Mouse (Mus musculus): ENCODE measurements around the gene Trim44.

Trim44 gene

DNA sequence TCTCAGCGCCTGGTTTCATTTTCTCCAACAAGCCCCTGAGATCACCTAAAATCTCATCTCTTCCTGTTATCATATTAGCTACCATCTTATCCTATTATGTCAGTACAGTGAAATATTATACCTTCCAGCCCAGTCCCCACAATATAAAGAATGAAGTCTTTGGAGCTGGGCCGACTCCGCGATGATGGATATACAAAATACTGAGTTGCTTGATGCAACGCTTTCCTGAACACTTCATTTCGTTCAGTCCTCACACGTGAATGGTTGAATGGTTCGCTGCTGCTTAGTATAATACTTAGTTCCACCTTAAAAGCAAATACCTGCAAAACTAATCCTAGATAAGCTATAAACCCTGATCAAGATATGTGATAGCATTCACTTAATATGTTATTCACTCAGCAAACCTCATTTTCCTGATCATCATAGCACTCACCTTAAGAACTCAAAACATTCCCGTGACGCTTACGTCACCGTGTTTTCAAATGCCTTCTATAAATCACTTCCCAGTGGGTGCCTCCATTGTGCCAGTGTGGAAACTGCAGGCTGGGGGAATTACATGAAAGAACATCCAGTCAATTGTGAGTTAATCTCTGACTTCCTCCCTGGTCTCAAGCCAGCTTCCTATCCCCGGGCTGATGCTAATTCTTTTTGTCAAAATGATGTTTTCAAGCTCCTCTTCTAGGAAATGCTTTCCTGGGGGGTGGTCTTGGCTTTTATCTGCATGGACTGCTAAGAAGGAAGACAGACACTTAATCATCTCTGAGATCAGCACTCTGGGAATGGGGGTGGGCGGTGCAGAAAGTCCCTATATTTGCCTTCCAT is at the start of gene Trim44:
TSS of gene Trim44 (minus strand) at position 466 of the 822 bp plus-strand sequence.
- DNase-seq = no peak

DNA sequence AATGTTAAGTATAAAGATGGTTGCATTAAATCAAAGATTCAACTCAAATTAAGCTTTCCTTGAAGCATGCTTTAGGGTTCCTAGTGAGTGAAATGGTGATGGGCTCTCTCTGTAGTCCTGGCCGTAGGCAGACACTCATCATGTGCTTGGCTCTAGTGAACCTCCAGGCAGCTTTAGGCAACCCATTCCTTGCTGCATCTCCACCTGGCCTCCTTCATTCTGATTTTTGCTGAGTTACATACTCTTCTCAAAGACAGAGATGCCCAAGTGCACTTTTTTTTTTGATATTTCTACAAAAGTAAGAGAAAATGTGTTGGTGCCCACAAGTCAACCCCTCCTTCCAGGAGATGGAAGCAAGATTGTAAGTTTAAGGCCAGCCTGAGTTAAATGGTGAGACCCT is 47.5 kb upstream of the Trim44 start:
- DNase-seq = no peak

DNA sequence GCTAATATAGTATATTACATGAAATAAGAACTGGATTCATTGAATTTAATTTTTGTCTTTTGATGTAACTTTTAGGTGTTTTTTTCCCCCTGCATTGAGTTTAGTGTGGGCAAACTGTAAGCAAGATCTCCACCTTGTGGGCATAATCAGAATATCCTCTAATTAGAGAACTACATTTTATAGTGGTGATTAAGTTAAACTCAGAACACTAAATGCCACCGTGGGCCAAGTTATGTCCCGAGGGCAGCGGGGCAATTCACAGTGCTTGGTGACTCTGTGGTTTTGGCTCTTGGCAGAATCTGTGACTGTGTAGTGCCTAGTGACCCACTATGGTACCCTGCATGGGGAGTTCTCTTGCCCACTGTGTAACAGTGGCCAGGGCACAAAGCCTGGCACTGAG is 45.8 kb upstream of the Trim44 start:
- DNase-seq = peak; percentile 30

DNA sequence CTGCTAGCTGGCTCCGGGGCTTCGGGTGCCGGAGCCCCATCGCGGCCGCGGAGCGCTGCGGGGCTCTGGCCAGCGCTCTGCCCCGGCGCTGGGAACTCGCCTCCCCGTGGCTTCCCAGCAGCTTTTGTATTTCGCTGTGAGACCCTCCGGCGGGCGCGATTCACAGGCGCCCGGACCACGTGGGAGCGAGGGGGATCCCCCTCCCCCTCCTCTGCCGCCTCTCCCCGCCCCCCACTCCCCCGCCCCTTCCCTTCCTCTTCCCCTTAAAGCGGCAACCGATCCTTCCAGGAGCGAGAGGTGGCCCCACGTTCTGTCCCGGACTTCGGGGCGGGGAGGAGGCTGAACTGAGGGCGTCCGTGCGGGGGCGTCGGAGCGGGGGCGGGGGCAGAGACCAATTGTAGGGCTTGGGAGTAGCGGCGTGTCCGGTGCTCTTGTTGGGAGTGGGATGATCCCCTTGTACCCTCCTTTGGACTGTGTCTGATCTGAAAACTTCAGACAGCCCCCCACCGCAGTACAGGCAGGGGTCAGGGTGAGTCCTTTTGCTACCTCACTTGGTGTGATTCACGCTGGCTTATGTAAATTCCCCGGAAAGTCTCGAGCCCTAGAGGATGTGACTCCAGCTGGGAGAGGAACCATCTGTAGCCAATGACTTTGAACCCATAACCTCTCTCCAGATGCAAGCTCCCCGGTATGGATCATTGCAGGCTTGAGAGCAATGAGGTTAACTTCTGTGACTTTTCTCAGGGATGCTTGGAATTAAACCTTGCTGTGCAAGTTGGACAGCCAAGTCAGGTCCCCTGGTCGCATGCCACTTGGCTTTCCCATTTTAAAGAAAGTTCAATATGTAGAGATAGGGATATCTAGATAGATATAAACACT is 44.3 kb upstream of the Trim44 start, which contains the start of gene Fjx1:
TSS of gene Fjx1 (minus strand) at position 829 of the 879 bp plus-strand sequence.
- peak; percentile 64 for DNase-seq

GRCm38 (mm10) chr2:102450761-102451670 is 43.4 kb upstream of the Trim44 start:
- peak; percentile 61 for DNase-seq

DNA sequence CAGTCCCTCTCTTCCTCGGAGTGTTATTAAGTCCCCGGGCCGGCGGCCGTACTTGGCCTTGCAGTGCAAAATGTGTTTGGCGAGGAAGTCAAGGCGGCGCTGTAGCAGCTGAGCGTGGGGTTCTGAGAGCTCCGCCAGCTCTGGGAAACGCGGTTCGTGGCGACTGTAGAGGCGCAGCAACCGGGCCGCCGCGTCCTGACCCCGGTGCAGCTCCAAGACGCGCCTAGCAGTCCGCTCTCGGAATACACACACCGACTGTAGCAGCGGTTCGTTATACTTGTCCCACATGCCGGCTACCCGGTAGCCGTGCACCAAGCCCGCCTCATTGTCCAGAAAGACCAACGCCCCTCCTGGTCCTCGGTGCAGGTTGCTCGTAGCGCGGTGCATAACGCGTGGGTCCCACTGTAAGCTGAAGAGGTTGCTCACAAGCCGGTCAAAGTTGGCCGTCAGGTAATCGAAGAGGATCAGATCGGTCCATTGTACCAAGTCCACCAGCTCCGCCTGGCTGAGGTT is 42.7 kb upstream of the Trim44 start:
- DNase-seq = peak; percentile 75

- no peak for DNase-seq
Measured at GRCm38 (mm10) chr2:102449630-102450247, 42.1 kb upstream of the Trim44 start.

DNA sequence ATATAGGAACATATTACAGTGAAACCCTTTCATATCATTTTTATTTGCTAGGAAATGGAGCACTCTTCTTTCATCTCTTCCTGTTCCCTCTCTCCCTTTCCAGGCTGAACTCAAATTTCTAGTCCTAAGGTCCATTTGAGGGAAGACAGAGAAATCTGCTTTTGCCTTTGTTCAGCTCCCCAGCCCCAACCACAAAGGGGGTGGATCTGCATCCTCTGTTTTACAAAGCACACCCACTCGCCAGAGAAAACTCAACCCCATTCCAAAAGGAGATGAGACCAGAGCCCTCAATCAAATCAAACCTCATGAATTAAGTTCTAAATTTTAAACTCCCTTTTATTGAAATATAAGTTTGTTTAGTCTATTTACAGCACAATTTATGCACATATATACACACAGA is 41.4 kb upstream of the Trim44 start:
- DNase-seq = no peak

- DNase-seq = no peak
Measured at GRCm38 (mm10) chr2:102447831-102448230, 40.2 kb upstream of the Trim44 start.

DNA sequence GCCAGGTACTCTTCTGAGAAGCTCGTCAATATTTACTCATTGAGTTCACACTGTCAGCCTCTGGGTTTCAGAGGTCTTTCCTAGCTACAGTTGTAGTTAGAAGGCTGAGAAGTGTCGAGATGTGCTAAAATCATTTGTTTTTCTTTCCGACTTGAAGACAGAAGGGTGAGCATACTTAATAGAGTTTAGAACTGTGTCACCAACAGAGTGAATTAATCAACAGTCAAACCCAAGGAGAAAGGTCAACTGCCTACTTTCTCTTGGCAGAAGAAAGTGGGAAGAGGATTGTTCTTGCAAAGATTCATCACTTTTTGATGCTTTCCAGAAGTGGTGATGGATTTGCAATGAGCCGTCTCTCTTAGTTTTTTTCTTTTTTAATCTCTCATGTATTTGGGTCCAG is 39.2 kb upstream of the Trim44 start:
- no peak for DNase-seq

GRCm38 (mm10) chr2:102437357-102438030 is 29.9 kb upstream of the Trim44 start:
- no peak for DNase-seq

- DNase-seq = no peak
Measured at GRCm38 (mm10) chr2:102433879-102434278, 26.3 kb upstream of the Trim44 start.

- no peak for DNase-seq
Measured at GRCm38 (mm10) chr2:102431084-102431483, 23.5 kb upstream of the Trim44 start.

DNA sequence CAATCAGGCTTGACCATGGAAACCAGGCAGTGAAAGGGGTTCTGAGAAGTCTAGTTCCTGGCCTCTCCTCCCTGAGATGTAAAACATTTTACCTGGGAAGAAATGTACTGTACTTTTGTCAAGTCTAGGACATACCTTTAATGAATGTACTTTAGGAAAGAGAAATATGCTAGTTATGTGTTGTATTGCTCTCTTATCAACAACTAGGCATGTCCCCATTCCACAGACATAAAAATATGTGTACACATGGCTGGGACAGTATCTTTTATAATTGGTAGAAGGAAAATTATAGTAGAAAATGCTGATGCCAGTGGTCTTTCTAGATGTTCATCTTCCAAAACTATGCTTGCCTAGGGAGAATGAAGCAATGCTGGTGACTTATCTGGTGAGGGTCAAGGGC is 20.3 kb upstream of the Trim44 start:
- DNase-seq = no peak

GRCm38 (mm10) chr2:102426434-102426833 is 18.8 kb upstream of the Trim44 start:
- no peak for DNase-seq

DNA sequence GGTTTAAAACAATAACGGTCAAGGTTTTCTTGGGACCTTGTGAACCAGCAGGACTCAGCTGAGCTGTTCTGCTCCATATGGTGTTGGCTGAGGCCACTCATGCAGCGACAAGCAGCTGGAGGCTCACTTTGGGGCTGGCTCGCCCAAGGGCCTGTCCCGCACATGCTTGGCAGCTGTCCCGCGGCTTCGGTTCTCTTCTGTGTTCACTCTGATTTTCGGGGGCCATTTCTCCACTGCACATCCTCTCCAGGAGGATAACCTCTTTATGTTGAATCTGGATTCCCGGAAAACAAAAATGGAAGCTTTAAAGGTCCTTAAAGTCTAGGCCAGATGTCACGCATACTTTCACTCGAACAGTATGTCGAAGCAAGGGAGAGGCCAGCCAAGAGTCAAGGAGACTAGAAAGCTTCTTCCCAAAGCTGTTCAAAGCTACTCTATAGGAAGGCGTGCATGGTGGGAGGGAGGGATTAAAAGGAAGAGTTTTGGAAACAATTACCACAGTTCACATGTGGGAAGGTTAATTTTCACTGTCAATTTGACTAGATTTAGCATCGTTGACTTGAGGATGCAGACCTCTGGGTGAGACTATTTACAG is 8.6 kb upstream of the Trim44 start:
- no peak for DNase-seq

DNA sequence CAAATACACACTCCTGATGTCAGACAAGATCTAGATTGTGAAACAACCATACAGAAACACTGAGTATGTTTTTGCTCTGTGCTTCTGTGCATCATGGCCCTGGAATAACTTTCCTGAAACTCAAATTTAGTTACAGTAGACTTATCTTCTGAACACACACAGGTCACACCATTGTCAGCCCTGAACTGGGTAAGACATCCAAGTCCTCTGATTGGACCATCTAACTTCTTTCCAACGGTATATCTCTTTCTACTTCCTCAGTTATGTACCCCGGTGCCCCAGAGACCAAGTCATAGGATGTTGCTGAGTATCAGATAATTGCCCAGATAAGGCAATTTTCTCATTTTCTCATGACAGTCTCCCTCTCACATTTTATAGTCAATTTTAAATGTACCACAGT is 5.1 kb upstream of the Trim44 start:
- no peak for DNase-seq

GRCm38 (mm10) chr2:102410615-102411014 is 3.0 kb upstream of the Trim44 start:
- DNase-seq = no peak

- no peak for DNase-seq
Measured at GRCm38 (mm10) chr2:102409741-102410140, 2.1 kb upstream of the Trim44 start.

DNA sequence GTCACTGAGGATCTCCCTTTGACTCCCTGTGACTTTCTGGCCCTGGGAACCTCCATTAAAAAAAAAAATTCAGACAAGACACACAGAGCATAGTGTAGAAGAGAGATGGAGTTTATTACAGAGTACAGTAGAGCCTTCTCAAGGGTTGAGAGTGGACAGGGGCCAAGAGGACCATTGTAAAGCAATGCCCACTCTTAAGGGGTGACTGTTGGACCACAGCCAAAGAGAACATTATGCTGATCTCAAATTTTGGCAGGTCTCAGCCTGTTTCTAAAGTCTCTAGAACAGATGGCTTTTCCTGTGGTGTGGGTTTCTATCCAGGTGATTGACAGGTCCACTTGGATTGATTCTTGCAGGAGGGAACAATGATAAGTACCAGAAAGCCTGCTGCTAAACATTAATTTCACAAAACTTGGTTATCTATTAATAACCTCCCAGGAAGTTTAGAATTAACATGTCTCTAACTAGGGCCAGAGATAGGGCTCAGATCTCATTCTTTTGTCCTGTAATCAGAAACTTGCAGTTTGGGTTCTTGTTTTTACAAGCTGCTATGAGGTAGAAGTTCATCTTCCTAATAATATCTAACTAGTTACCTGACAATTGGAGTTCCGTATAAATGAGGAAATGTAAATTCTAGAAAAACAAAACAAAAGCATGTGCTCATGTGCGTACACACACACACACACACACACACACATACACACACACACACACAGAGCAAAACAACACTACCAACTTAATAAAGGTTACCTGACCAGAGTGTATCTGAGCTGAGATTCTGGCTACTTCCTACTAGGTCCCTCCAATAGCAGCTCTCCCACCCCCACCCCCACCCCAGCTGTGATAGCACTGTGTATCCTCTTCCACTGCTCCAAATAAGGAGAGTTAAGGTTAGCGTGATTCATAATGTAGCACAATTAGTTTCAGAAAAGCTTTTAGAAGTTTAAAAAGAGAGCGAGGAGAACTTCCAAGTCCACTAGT is 1.0 kb downstream of the Trim44 start:
- no peak for DNase-seq
